Mouse (Mus musculus) bone marrow, adult 2 months (tissue): Measurements from ENCODE around the gene Eif4b.

Experiments
- CTCF ChIP-seq: fragments of 200-500 bp; IDR thresholded peaks from 2 replicates; pipeline ENCODE4 v1.5.1; 2011; ENCODE audit warnings: low read length, control low read depth; ENCODE audit not compliant: control insufficient read depth, insufficient read depth
- POLR2A ChIP-seq: fragments of 200-500 bp; IDR thresholded peaks from 2 replicates; pipeline ENCODE4 v1.6.1; 2011; ENCODE audit warnings: low read depth, mild to moderate bottlenecking, control low read depth, low read length, borderline replicate concordance; ENCODE audit not compliant: control insufficient read depth

DNA sequence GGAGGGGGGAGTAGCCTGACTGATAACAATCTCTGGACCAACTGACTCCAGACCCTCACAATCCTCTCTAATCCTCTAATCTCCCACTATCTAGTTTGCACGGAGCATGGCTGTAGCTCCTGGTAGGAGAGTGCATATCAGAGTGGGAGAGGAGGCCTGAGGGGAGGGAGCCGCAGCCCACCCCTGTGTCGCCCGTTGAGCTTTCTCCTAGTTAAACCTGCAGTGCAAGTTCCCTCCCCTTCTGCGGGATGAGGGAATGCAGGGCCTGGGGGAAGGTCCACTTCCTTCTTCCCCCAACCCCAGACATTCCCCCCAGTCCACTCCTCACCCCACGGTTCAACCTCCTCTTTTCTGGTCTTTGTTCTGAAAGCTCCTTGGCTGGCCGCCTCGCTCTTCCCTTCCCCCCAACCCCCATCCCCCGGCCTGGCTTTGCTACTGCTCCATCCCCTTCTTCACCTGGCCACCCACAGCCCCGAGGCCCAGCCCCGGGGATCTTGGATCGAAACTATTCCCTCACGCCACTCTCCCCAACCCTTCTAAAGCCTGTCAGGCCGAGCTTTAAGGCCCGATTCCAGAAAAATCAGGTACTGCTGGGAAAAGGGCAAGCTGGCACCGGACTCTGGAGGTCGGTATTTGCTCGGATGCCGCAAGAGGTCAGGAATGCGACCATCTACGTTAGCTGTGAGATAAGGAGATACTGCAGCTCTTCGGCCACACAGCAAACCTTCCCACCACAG is 48.3 kb upstream of the Eif4b start:
- TF ChIP-seq CTCF (no peak), POLR2A (no peak)
